Mouse (Mus musculus) heart, embryonic 14.5 days (tissue): ENCODE measurements around the gene Srsf1. TPM values are rescaled to one million over a fixed set of nuclear protein-coding genes. Genes with fewer than 3 reads are reported as not detected.

Source experiments
- ATAC-seq: fragments of 200-750 bp; cut with Nextera tagmentation; 2 replicates; pipeline ENCODE4 v1.8.0; 2017; ENCODE audit warnings: low read depth, moderate TSS enrichment; ENCODE audit not compliant: insufficient number of reproducible peaks, insufficient read depth, low FRiP score
- H3K27ac ChIP-seq, 2 experiments: fragments of 200-500 bp in 1 of 2; fragments of 300-500 bp in 1 of 2; sonication (generic) in 1 of 2; replicated peaks in 1 of 2; 2 replicates each; pipeline ENCODE4 v1.5.1; 2012 to 2014; ENCODE audit warnings: low read depth in 2 of 2, low read length in 2 of 2, control low read depth in 1 of 2, mild to moderate bottlenecking in 1 of 2, mixed read lengths in 1 of 2; ENCODE audit not compliant: control insufficient read depth in 1 of 2, insufficient read depth in 1 of 2
- H3K27me3 ChIP-seq: fragments of 300-500 bp; sonication (generic); 2 replicates; pipeline ENCODE4 v1.6.1; 2014; ENCODE audit warnings: mild to moderate bottlenecking, low read length, control low read depth; ENCODE audit not compliant: control insufficient read depth, insufficient read depth
- H3K36me3 ChIP-seq: fragments of 300-500 bp; sonication (generic); 2 replicates; pipeline ENCODE4 v1.6.1; 2014; ENCODE audit warnings: mild to moderate bottlenecking, control low read depth, low read length, mixed read lengths; ENCODE audit not compliant: control insufficient read depth, insufficient read depth
- H3K4me1 ChIP-seq, 2 experiments: fragments of 200-500 bp in 1 of 2; fragments of 300-500 bp in 1 of 2; sonication (generic) in 1 of 2; 2 replicates each; pipeline ENCODE4 v1.6.1; 2012 to 2014; ENCODE audit warnings: low read length in 2 of 2, control low read depth in 1 of 2, mixed read lengths in 1 of 2; ENCODE audit not compliant: control insufficient read depth in 2 of 2, insufficient read depth in 2 of 2
- H3K4me2 ChIP-seq: fragments of 300-500 bp; sonication (generic); 2 replicates; pipeline ENCODE4 v1.6.1; 2014; ENCODE audit warnings: mild to moderate bottlenecking, low read length
- H3K4me3 ChIP-seq, 2 experiments: fragments of 200-500 bp in 1 of 2; fragments of 300-500 bp in 1 of 2; sonication (generic) in 1 of 2; 2 replicates each; pipeline ENCODE4 v1.5.1; 2012 to 2014; ENCODE audit warnings: low read length in 2 of 2, mild to moderate bottlenecking in 2 of 2, control low read depth in 1 of 2, low read depth in 1 of 2, moderate library complexity in 1 of 2; ENCODE audit not compliant: control insufficient read depth in 1 of 2, insufficient read depth in 1 of 2
- H3K9ac ChIP-seq: fragments of 300-500 bp; sonication (generic); 2 replicates; pipeline ENCODE4 v1.6.1; 2014; ENCODE audit warnings: mild to moderate bottlenecking, low read length
- H3K9me3 ChIP-seq: fragments of 300-500 bp; sonication (generic); 2 replicates; pipeline ENCODE4 v1.6.1; 2016; ENCODE audit warnings: low read length, control low read depth; ENCODE audit not compliant: control insufficient read depth
- WGBS: fragments of 180-500 bp; shearing (Covaris S2); extraction: QIAGEN DNeasy Blood & Tissue Kit; methylation state at CpG from one replicate; pipeline ENCODE4 v1.1.7; 2014; 5-methylcytosine and 5-hydroxymethylcytosine counted together
- polyA plus RNA-seq: library from polyadenylated mRNA; unstranded; fragments of >200 nt; fragmentation: Nextera tagmentation; extraction: Ambion mirVana; gene quantifications from 2 replicates; pipeline ENCODE4 v1.2.1, GENCODE M21; 2014

The Srsf1 gene
- polyA plus RNA-seq, 1 experiment from 2014 or later, result 192 TPM

DNA sequence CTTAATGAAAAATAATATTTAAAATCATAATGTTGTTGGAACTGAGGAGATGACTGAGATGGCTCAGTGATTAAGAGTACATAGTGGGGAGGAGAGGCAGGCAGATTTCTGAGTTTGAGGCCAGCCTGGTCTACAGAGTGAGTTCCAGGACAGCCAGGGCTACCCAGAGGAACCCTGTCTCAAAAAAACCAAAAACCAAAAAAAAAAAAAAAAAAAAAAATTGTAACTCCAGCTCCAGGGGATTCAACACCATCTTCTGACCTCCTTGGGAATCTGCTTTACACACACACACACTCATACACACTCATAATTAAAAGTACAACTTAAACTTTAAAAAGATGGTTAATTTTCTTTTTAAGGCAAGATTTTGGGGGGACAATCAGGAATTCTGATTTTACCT lies 18.6 kb downstream of the Srsf1 start:
- H3K36me3 ChIP-seq, result no peaks in the 10 kb centered on the region
- H3K9me3 ChIP-seq, result no peaks in the 10 kb centered on the region
- H3K27ac ChIP-seq, result no peak overlapping the region
- H3K4me2 ChIP-seq, result no peak overlapping the region
- H3K4me3 ChIP-seq, result no peak overlapping the region
- ATAC-seq, result no peak
- no peaks in the 10 kb centered on the region for H3K27me3 ChIP-seq
- H3K9ac ChIP-seq, result no peak overlapping the region
- H3K4me1 ChIP-seq, result peaks cover 0 to 13% of the 10 kb centered on the region in 2 experiments; a peak in 2 of 4 replicates

DNA sequence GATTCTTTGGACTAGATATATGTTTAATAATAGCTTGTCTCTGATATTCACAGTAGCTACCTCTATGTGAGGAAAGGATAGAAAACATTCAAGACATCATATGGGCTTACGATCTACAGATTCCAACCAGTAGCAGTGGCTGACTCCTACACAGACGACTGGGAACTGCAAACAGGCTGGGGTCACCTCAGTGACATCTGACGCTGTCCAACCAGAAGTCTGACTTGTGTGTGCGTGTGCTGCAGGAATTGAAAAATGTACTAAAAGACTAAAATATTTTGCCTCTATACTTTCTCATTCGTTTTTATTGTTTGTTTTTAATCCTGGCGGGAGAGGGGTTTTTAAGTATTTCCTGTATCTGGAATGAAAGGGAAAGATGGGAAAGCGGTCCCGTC lies 20.0 kb downstream of the Srsf1 start:
- Histone ChIP-seq H3K27me3 (no peaks in the 10 kb centered on the region), H3K9ac (peak overlapping the region; percentile 98), H3K36me3 (no peaks in the 10 kb centered on the region), H3K4me1 (peaks cover 0 to 22% of the 10 kb centered on the region in 2 experiments; a peak in 2 of 4 replicates), H3K4me3 (peak overlapping the region; percentile 78 to 97), H3K27ac (peak overlapping the region; percentile 86 to 98), H3K9me3 (no peaks in the 10 kb centered on the region), H3K4me2 (peak overlapping the region; percentile 94)
- WGBS, result 2% methylated on average over 8 of the region's 8 CpGs
- ATAC-seq, result no peak

DNA sequence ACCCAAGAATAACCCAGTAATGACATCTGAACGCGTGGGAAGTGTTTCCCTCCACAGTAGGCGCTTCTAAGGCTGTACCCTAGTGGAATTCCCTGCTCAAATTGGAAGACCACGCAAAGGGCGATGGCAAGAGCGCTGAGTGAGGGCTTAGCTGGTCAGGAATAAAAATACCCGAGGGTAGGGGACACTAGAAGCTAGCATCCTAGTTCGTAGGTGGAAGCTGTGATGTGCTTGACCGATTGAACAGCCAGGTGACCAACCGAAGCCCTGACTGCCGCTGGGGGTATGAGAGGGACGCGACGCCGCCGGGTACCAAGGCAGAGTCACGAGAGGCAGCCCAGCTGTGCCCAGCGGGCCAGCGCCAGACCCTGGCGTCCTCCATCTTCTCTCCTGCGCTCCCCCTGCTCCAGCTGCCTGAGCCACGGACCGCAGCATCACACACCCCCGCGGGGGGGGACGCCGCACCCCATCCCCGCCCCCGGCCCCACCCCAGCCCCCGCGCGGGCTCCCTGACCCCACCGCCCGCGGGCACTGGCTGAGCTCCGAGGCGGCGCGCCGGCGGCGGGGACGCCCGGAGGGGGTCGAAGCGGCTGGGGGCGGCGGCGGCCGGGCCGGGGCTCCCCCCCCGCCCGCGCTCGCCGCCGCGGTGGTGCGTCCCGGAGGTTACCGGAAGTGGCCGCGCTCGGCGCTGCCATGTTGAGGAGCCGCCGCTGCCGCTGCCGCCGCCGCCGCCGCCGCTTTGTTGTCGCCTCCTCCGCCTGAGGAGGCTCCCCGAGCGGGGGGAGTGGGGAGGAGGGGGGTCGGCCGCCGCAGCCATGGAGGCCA lies 20.6 kb downstream of the Srsf1 start, which contains the start of gene Vezf1:
Gene Vezf1, plus strand, starts transcription at position 694 of the 825 bp plus-strand sequence.
- Histone ChIP-seq H3K4me2 (peak within 1 kb of the TSS; percentile 94), H3K36me3 (no peaks in the 10 kb centered on the region), H3K27me3 (no peaks in the 10 kb centered on the region), H3K27ac (peak within 1 kb of the TSS; percentile 91 to 98), H3K4me3 (peak within 1 kb of the TSS; percentile 78 to 97), H3K4me1 (peaks cover 0 to 22% of the 10 kb centered on the region in 2 experiments; a peak in 2 of 4 replicates), H3K9ac (peak within 1 kb of the TSS; percentile 98), H3K9me3 (no peaks in the 10 kb centered on the region)
- peak; percentile 80 for ATAC-seq
- under 1% methylated on average over 54 of the region's 81 CpGs for WGBS

DNA sequence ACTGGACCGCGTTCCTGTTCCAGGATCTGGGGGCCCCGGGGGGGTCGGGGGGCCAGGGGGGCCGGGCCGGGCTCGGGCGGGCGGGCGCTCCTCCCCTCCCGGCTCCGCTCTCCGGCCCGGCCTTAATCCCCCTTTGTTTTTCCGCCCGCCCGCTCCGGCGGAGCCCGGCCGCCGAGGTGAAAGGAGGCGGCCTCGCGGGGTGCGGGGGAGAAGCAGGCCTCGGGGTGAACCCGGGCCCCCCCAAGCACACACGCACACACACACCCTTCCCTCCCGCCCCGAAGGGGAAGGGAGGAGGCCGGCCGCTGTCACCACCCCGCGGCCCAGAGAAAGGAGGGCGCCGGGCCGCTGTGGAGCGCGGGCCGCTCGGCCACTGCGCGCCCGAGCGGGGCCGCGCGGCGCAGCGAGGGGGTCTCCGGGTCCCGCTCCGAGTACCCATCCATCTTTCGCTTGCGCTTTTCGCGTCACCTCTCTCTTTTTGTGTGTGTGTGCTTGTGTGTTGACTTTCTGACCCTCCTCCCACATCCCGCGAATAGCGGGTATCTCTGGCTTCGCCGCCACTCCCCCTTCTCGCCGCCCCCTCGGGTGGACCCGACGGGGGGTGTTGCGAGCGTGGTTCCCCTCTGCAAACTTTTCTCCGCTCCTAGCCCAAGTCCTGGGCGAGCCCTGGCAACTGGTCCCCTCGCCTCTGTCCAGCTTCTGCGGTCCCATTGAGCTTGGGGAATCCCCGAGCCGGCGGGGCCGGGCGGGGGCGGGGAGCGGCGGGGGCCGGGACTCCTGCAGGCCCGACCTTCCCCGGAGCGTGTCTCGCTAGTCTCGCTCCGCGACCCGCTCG lies 21.5 kb downstream of the Srsf1 start:
- no peaks in the 10 kb centered on the region for H3K27me3 ChIP-seq
- peak overlapping the region; percentile 91 to 98 for H3K27ac ChIP-seq
- H3K4me2 ChIP-seq, result peak overlapping the region; percentile 94
- under 1% methylated on average over 67 of the region's 92 CpGs for WGBS
- peak; percentile 73 for ATAC-seq
- H3K36me3 ChIP-seq, result peaks cover 7% of the 10 kb centered on the region
- peak overlapping the region; percentile 78 to 97 for H3K4me3 ChIP-seq
- peaks cover 4 to 30% of the 10 kb centered on the region in 2 experiments; a peak in 3 of 4 replicates for H3K4me1 ChIP-seq
- H3K9me3 ChIP-seq, result no peaks in the 10 kb centered on the region
- H3K9ac ChIP-seq, result peak overlapping the region; percentile 98

DNA sequence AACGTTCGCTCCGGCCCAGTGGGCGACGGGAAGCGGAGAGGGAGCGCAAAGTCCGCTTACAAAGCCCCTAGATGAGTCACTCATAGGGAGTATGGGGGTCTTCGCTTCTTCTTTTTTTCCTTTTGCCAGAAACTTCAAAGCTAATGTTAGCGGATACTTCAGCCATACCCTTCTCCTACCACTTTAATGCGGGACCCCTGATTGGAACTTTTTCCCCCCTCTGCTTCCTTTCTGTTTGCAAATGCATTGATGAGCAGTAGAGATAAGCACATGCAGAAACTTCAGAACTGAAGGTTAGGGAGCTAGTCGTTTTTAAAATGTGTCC lies 22.0 kb downstream of the Srsf1 start:
- Histone ChIP-seq H3K27me3 (no peaks in the 10 kb centered on the region), H3K4me3 (peak overlapping the region; percentile 78 to 97), H3K36me3 (peaks cover 13% of the 10 kb centered on the region), H3K4me1 (peaks cover 4 to 32% of the 10 kb centered on the region in 2 experiments; a peak in 3 of 4 replicates), H3K9ac (peak overlapping the region; percentile 98), H3K4me2 (peak overlapping the region; percentile 94), H3K9me3 (no peaks in the 10 kb centered on the region), H3K27ac (peak overlapping the region; percentile 15 to 98; a peak in 3 of 4 replicates)
- WGBS, result 0% methylated on average over 12 of the region's 12 CpGs
- no peak for ATAC-seq

DNA sequence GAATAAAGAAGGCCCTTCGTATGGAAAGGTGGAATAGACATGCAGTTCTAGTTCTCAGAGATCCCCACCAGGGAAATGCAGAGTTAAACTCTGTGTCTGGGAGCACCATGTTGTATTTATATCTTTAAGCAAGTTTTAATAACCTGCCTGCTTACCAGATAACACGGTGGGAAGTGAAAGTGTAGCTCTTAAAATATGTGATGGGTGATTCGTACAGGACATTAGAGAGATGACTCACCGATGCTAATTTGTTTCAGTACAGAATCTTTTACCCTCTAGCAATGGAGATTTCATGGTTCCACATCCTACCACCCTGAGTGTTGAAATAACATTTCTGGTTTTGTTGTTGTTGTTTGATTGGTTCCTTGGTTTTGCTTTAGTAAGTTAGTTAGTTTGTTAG lies 23.2 kb downstream of the Srsf1 start:
- no peak for ATAC-seq
- H3K4me1 ChIP-seq, result peaks cover 4 to 35% of the 10 kb centered on the region in 2 experiments; a peak in 3 of 4 replicates
- H3K9me3 ChIP-seq, result no peaks in the 10 kb centered on the region
- peak overlapping the region; percentile 94 for H3K4me2 ChIP-seq
- H3K9ac ChIP-seq, result peak overlapping the region; percentile 25
- H3K36me3 ChIP-seq, result peaks cover 24% of the 10 kb centered on the region
- WGBS, result 24% methylated on average over 4 of the region's 4 CpGs
- H3K27me3 ChIP-seq, result no peaks in the 10 kb centered on the region
- H3K4me3 ChIP-seq, result peak overlapping the region in 1 of 2 experiments; percentile 97; a peak in 1 of 4 replicates
- H3K27ac ChIP-seq, result no peak overlapping the region

DNA sequence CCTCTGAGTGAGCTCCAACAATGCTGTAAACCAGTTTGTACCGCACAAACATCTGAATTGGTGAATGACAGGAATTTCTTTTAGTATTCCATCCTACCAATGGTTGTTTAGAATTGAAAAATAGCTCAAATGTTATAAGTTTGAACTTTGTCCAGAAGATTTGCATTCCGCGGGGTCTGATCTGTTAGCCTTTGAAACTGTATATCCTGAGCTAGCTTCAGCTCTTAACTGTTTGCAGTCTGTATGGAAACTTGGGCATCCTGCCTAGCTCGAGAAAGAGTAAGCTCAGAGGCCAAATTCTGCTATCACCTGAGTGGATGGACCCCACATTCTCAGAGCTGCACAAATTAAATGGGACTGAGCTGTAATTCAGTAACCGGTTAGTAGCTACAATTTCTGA lies 23.9 kb downstream of the Srsf1 start:
- ATAC-seq, result no peak
- H3K4me3 ChIP-seq, result no peak overlapping the region

More for the DNA sequence above, 23.9 kb downstream of the Srsf1 start:
- Histone ChIP-seq H3K9ac (peak overlapping the region; percentile 25; the same call in 1 of the 2 replicates), H3K4me1 (peaks cover 4 to 41% of the 10 kb centered on the region in 2 experiments; a peak in 3 of 4 replicates), H3K4me2 (peak overlapping the region; percentile 94), H3K36me3 (peaks cover 31% of the 10 kb centered on the region), H3K27me3 (no peaks in the 10 kb centered on the region), H3K27ac (no peak overlapping the region), H3K9me3 (no peaks in the 10 kb centered on the region)
- 74% methylated on average over 5 of the region's 5 CpGs for WGBS
